Mouse (Mus musculus) spleen, adult 2 months (tissue): ENCODE data around the gene Cd244a. TPM values are rescaled to one million over a fixed set of nuclear protein-coding genes. Genes with fewer than 3 reads are reported as not detected.

Experiments
- DNase-seq, 2 experiments: peaks; one replicate each; pipeline versions ENCODE4 v3.0.0 to v3.0.0-alpha.2; 2012 to 2021; ENCODE audit warnings: low spot score in 2 of 2, low read depth in 1 of 2
- H3K27ac ChIP-seq: fragments of 200-500 bp; 2 replicates; pipeline ENCODE4 v1.5.1; 2012; ENCODE audit warnings: low read length, inconsistent platforms; ENCODE audit not compliant: insufficient read depth
- H3K27me3 ChIP-seq: fragments of 200-500 bp; 2 replicates; pipeline ENCODE4 v1.6.1; 2012; ENCODE audit warnings: mild to moderate bottlenecking, moderate library complexity, low read length, inconsistent platforms; ENCODE audit not compliant: control insufficient read depth, insufficient read depth
- H3K36me3 ChIP-seq: fragments of 200-500 bp; 2 replicates; pipeline ENCODE4 v1.6.1; 2012; ENCODE audit warnings: mild to moderate bottlenecking, low read length, inconsistent platforms; ENCODE audit not compliant: control insufficient read depth, insufficient read depth
- H3K4me1 ChIP-seq: fragments of 200-500 bp; 2 replicates; pipeline ENCODE4 v1.6.1; 2011; ENCODE audit warnings: inconsistent platforms; ENCODE audit not compliant: control insufficient read depth, insufficient read depth, insufficient read length
- H3K4me3 ChIP-seq: fragments of 200-500 bp; 2 replicates; pipeline ENCODE4 v1.5.1; 2011; ENCODE audit warnings: mild to moderate bottlenecking, inconsistent platforms; ENCODE audit not compliant: insufficient read depth, insufficient read length; ENCODE audit errors: extremely low read depth
- CTCF ChIP-seq: fragments of 200-500 bp; IDR thresholded peaks from 2 replicates; pipeline ENCODE4 v1.5.1; 2011; ENCODE audit warnings: mild to moderate bottlenecking, inconsistent platforms; ENCODE audit not compliant: insufficient read depth, insufficient read length, insufficient replicate concordance; ENCODE audit errors: extremely low read depth
- POLR2A ChIP-seq: fragments of 200-500 bp; IDR thresholded peaks from 2 replicates; pipeline ENCODE4 v1.6.1; 2011; ENCODE audit warnings: low read depth, low read length, inconsistent platforms
- WGBS: fragments of 180-500 bp; shearing (Covaris S2); methylation state at CpG from one replicate; pipeline ENCODE4 v1.1.7; 2018; 5-methylcytosine and 5-hydroxymethylcytosine counted together
- polyA plus RNA-seq: library from polyadenylated mRNA; depleted of rRNA; stranded (reverse); fragments of >200 nt; gene quantifications from 2 replicates; pipeline ENCODE4 v1.2.3, GENCODE M21; 2012

Cd244a gene
- polyA plus RNA-seq, 1 experiment = 6.8 TPM

GRCm38 (mm10) chr1:171534557-171534956 is 24.4 kb upstream of the Cd244a start:
- Histone ChIP-seq H3K4me1 (no peaks in the 10 kb centered on the region), H3K27me3 (no peaks in the 10 kb centered on the region), H3K27ac (no peak overlapping the region), H3K36me3 (no peaks in the 10 kb centered on the region), H3K4me3 (no peak overlapping the region)
- no peak for DNase-seq
- TF ChIP-seq CTCF (no peak), POLR2A (no peak)

GRCm38 (mm10) chr1:171535194-171535593 is 23.8 kb upstream of the Cd244a start, which contains the start of gene Itln1:
TSS of gene Itln1 (minus strand) at chr1:171535294.
- TF ChIP-seq CTCF (no peak), POLR2A (no peak)
- 94% methylated on average over 1 of the region's 1 CpGs for WGBS

GRCm38 (mm10) chr1:171540694-171541093 is 18.3 kb upstream of the Cd244a start:
- DNase-seq = no peak
- TF ChIP-seq CTCF (no peak), POLR2A (no peak)
- H3K4me1 ChIP-seq = peaks cover 3% of the 10 kb centered on the region; the same call in 1 of the 2 replicates
- H3K36me3 ChIP-seq = no peaks in the 10 kb centered on the region
- no peaks in the 10 kb centered on the region for H3K27me3 ChIP-seq
- no peak overlapping the region for H3K27ac ChIP-seq
- H3K4me3 ChIP-seq = no peak overlapping the region
- 92% methylated on average over 1 of the region's 1 CpGs for WGBS

More at GRCm38 (mm10) chr1:171535194-171535593, 23.8 kb upstream of the Cd244a start, which contains the start of gene Itln1:
- DNase-seq = no peak
- Histone ChIP-seq H3K4me1 (no peaks in the 10 kb centered on the region), H3K27me3 (no peaks in the 10 kb centered on the region), H3K4me3 (no peak within 1 kb of the TSS), H3K36me3 (no peaks in the 10 kb centered on the region), H3K27ac (no peak within 1 kb of the TSS)

GRCm38 (mm10) chr1:171551326-171551725 is 7.7 kb upstream of the Cd244a start:
- no peak overlapping the region for H3K4me3 ChIP-seq
- peaks cover 5% of the 10 kb centered on the region; the same call in 1 of the 2 replicates for H3K4me1 ChIP-seq
- TF ChIP-seq POLR2A = peak; percentile 6; the same call in 1 of the 2 replicates
- TF ChIP-seq CTCF = no peak
- H3K27ac ChIP-seq = peak overlapping the region; percentile 69
- no peaks in the 10 kb centered on the region for H3K27me3 ChIP-seq
- no peaks in the 10 kb centered on the region for H3K36me3 ChIP-seq
- peak; percentile 39 to 45 for DNase-seq
- 8% methylated on average over 7 of the region's 7 CpGs for WGBS

GRCm38 (mm10) chr1:171552230-171552629 is 6.8 kb upstream of the Cd244a start:
- DNase-seq = no peak
- Histone ChIP-seq H3K36me3 (no peaks in the 10 kb centered on the region), H3K4me3 (no peak overlapping the region), H3K27me3 (no peaks in the 10 kb centered on the region), H3K27ac (peak overlapping the region; percentile 10), H3K4me1 (peaks cover 5% of the 10 kb centered on the region; the same call in 1 of the 2 replicates)
- no peak for TF ChIP-seq POLR2A
- no peak for TF ChIP-seq CTCF
- 85% methylated on average over 2 of the region's 2 CpGs for WGBS

GRCm38 (mm10) chr1:171553359-171554341 is 5.3 kb upstream of the Cd244a start:
- 72% methylated on average over 11 of the region's 11 CpGs for WGBS
- H3K4me3 ChIP-seq = no peak overlapping the region
- TF ChIP-seq CTCF (no peak), POLR2A (no peak)

More at GRCm38 (mm10) chr1:171553359-171554341, 5.3 kb upstream of the Cd244a start:
- no peak overlapping the region for H3K27ac ChIP-seq
- no peak for DNase-seq
- no peaks in the 10 kb centered on the region for H3K36me3 ChIP-seq
- peaks cover 11% of the 10 kb centered on the region; the same call in 1 of the 2 replicates for H3K4me1 ChIP-seq
- H3K27me3 ChIP-seq = no peaks in the 10 kb centered on the region
